Mouse (Mus musculus): ENCODE measurements around the gene Scrn1. TPM values are rescaled to one million over a fixed set of nuclear protein-coding genes. Genes with fewer than 3 reads are reported as not detected.

Gene Scrn1
- polyA plus RNA-seq, 1 experiment, result not detected

GRCm38 (mm10) chr6:54528666-54529065 lies 37.6 kb downstream of the Scrn1 start:
- Histone ChIP-seq H3K27ac (ENCODE audit: insufficient read depth, low read depth, low read length) (no peak overlapping the region), H3K4me1 (ENCODE audit: control insufficient read depth, insufficient read depth, low read length) (peaks cover 10% of the 10 kb centered on the region), H3K4me3 (ENCODE audit: insufficient read depth, low read depth, low read length) (no peak overlapping the region)
- TF ChIP-seq CTCF (IDR thresholded peaks at IDR 0.05; ENCODE audit: insufficient read depth, low read depth, low read length) (no peak), POLR2A (IDR thresholded peaks at IDR 0.05; ENCODE audit: insufficient read depth, low read depth, low read length) (no peak)
- WGBS, result 95% methylated on average over 8 of the region's 8 CpGs

DNA sequence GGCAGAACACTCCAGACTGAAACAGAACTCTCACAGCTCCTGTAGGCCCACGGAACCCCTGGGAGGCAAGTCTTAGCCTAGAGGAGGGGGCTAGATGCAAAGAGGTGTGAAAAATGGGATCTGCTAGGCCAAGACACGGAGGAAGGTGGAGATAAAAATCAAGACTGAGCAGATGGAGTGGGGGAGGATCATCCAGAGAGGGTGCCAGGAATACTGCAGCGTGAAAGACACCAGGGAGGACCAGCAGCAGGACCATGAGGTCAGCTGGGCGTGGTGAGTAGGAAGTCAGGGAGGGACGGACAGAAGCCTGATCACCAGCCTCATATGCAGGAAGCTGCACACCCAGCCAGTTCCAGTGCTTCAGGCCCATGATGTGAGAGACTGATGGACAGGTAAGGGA lies 47.5 kb downstream of the Scrn1 start:
- Histone ChIP-seq H3K4me1 (ENCODE audit: control insufficient read depth, insufficient read depth, low read length) (peaks cover 5% of the 10 kb centered on the region; the same call in 1 of the 2 replicates), H3K4me3 (ENCODE audit: insufficient read depth, low read depth, low read length) (no peak overlapping the region), H3K27ac (ENCODE audit: insufficient read depth, low read depth, low read length) (no peak overlapping the region)
- TF ChIP-seq CTCF (IDR thresholded peaks at IDR 0.05; ENCODE audit: insufficient read depth, low read depth, low read length) (no peak), POLR2A (IDR thresholded peaks at IDR 0.05; ENCODE audit: insufficient read depth, low read depth, low read length) (no peak)
- 82% methylated on average over 5 of the region's 5 CpGs for WGBS

- 95% methylated on average over 2 of the region's 2 CpGs for WGBS
- peaks cover 5% of the 10 kb centered on the region; the same call in 1 of the 2 replicates for H3K4me1 ChIP-seq (ENCODE audit: control insufficient read depth, insufficient read depth, low read length)
- TF ChIP-seq CTCF (IDR thresholded peaks at IDR 0.05; ENCODE audit: insufficient read depth, low read depth, low read length), result no peak
- no peak overlapping the region for H3K4me3 ChIP-seq (ENCODE audit: insufficient read depth, low read depth, low read length)
- H3K27ac ChIP-seq (ENCODE audit: insufficient read depth, low read depth, low read length), result no peak overlapping the region
Measured at GRCm38 (mm10) chr6:54516512-54517134, 49.7 kb downstream of the Scrn1 start.

- no peak for TF ChIP-seq POLR2A (IDR thresholded peaks at IDR 0.05; ENCODE audit: insufficient read depth, low read depth, low read length)
- Histone ChIP-seq H3K27ac (ENCODE audit: insufficient read depth, low read depth, low read length) (no peak overlapping the region), H3K4me3 (ENCODE audit: insufficient read depth, low read depth, low read length) (no peak overlapping the region), H3K4me1 (ENCODE audit: control insufficient read depth, insufficient read depth, low read length) (peaks cover 16% of the 10 kb centered on the region)
- 77% methylated on average over 2 of the region's 2 CpGs for WGBS
Measured at GRCm38 (mm10) chr6:54512256-54512655, 54.0 kb downstream of the Scrn1 start.

GRCm38 (mm10) chr6:54509264-54509663 lies 57.0 kb downstream of the Scrn1 start:
- no peak overlapping the region for H3K4me3 ChIP-seq (ENCODE audit: insufficient read depth, low read depth, low read length)
- TF ChIP-seq CTCF (IDR thresholded peaks at IDR 0.05; ENCODE audit: insufficient read depth, low read depth, low read length), result no peak
- TF ChIP-seq POLR2A (IDR thresholded peaks at IDR 0.05; ENCODE audit: insufficient read depth, low read depth, low read length), result no peak
- 81% methylated on average over 13 of the region's 13 CpGs for WGBS

GRCm38 (mm10) chr6:54508256-54508793 lies 58.0 kb downstream of the Scrn1 start:
- 0 out of 2 replicates have a peak overlapping the region, but pooled peaks have one; percentile 13 for H3K27ac ChIP-seq (ENCODE audit: insufficient read depth, low read depth, low read length)
- H3K4me3 ChIP-seq (ENCODE audit: insufficient read depth, low read depth, low read length), result no peak overlapping the region
- 40% methylated on average over 6 of the region's 6 CpGs for WGBS
- peaks cover 18% of the 10 kb centered on the region for H3K4me1 ChIP-seq (ENCODE audit: control insufficient read depth, insufficient read depth, low read length)
- TF ChIP-seq POLR2A (IDR thresholded peaks at IDR 0.05; ENCODE audit: insufficient read depth, low read depth, low read length) (no peak), CTCF (IDR thresholded peaks at IDR 0.05; ENCODE audit: insufficient read depth, low read depth, low read length) (no peak)

More at GRCm38 (mm10) chr6:54509264-54509663, 57.0 kb downstream of the Scrn1 start:
- H3K27ac ChIP-seq (ENCODE audit: insufficient read depth, low read depth, low read length), result no peak overlapping the region
- peaks cover 18% of the 10 kb centered on the region for H3K4me1 ChIP-seq (ENCODE audit: control insufficient read depth, insufficient read depth, low read length)

- TF ChIP-seq POLR2A (IDR thresholded peaks at IDR 0.05; ENCODE audit: insufficient read depth, low read depth, low read length) (no peak), CTCF (IDR thresholded peaks at IDR 0.05; ENCODE audit: insufficient read depth, low read depth, low read length) (no peak)
- Histone ChIP-seq H3K4me1 (ENCODE audit: control insufficient read depth, insufficient read depth, low read length) (peaks cover 18% of the 10 kb centered on the region), H3K4me3 (ENCODE audit: insufficient read depth, low read depth, low read length) (no peak overlapping the region), H3K27ac (ENCODE audit: insufficient read depth, low read depth, low read length) (peak overlapping the region; percentile 9; the same call in 1 of the 2 replicates)
- WGBS, result 38% methylated on average over 5 of the region's 5 CpGs
Measured at GRCm38 (mm10) chr6:54507808-54508207, 58.5 kb downstream of the Scrn1 start.

DNA sequence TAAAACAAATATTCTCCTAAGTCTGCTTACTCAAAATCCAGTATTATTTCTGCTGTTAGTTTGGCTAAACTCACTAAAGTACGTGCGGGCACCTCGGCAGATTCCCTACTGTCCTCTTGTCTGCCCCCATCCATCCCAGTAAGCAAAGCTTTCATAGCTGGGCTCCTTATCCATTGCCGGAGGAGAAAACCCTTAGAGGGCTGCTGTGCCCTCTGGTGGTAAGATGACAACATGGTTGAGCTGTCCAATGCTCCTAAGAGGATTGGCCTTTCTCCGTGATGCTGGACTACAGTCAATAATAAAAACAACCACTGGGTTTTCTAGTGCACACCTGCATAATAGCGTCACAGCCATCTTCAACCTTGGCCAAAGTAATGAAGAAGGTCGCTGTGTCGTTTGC lies 59.3 kb downstream of the Scrn1 start:
- Histone ChIP-seq H3K4me3 (ENCODE audit: insufficient read depth, low read depth, low read length) (no peak overlapping the region), H3K4me1 (ENCODE audit: control insufficient read depth, insufficient read depth, low read length) (peaks cover 18% of the 10 kb centered on the region), H3K27ac (ENCODE audit: insufficient read depth, low read depth, low read length) (no peak overlapping the region)
- 37% methylated on average over 8 of the region's 8 CpGs for WGBS
- TF ChIP-seq POLR2A (IDR thresholded peaks at IDR 0.05; ENCODE audit: insufficient read depth, low read depth, low read length) (no peak), CTCF (IDR thresholded peaks at IDR 0.05; ENCODE audit: insufficient read depth, low read depth, low read length) (no peak)

- Histone ChIP-seq H3K4me1 (ENCODE audit: control insufficient read depth, insufficient read depth, low read length) (peaks cover 18% of the 10 kb centered on the region), H3K4me3 (ENCODE audit: insufficient read depth, low read depth, low read length) (no peak overlapping the region), H3K27ac (ENCODE audit: insufficient read depth, low read depth, low read length) (peak overlapping the region; percentile 30; the same call in 1 of the 2 replicates)
- WGBS, result 58% methylated on average over 11 of the region's 11 CpGs
- TF ChIP-seq POLR2A (IDR thresholded peaks at IDR 0.05; ENCODE audit: insufficient read depth, low read depth, low read length), result no peak
- TF ChIP-seq CTCF (IDR thresholded peaks at IDR 0.05; ENCODE audit: insufficient read depth, low read depth, low read length), result no peak
Measured at GRCm38 (mm10) chr6:54506318-54506717, 60.0 kb downstream of the Scrn1 start.
